Mouse (Mus musculus) A20 (cell line): Measurements from ENCODE around the gene Actb.

Source experiments
- DNase-seq: peaks from one replicate; pipeline ENCODE4 v3.0.0-alpha.2; 2011; ENCODE audit warnings: low read depth, low spot score

Gene Actb

DNA sequence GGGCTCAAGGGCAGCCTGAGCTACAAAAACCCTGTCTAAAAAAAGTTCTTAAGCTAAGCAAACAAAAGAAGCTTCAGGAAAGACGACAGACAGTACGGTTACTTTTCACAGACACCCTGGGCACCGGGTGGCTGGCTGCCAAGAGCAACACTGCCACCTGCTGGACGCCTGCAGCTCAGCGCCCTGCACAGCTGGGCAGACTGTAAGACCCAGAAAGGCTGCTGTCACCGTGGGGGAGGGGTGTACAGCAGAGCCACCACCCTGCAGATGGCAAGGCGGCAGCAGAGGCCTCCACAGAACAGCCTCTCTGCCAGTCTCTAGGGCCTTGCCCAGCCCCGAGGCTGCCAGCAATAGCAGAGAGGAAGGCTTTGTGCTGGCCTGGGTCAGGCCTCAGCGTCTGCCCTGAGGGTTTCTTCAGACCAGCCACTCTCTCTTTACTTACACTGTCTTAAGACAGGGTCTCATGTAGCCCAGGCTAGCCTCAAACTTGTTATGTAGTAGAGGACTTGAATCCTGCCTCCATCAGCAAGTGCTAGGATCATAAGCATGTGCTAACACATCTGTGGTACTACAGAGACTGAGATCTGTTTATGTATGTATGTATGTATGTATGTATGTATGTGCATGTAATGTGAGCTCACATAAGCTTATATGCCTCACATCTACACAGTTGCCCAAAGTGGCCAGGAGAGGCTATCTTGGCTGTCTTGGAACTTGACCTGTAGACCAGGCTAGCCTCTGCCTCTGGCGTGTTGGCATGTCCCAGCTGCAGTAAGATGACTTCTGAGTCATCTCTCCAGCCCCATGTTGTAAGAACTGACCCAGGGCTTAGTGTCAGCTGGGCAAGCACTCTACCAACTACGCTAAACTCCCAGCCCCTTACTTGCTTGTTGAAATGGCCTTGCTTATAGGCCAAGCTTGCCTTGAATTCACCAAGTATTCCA lies 28.9 kb downstream of the Actb start:
- peak; percentile 86 for DNase-seq

DNA sequence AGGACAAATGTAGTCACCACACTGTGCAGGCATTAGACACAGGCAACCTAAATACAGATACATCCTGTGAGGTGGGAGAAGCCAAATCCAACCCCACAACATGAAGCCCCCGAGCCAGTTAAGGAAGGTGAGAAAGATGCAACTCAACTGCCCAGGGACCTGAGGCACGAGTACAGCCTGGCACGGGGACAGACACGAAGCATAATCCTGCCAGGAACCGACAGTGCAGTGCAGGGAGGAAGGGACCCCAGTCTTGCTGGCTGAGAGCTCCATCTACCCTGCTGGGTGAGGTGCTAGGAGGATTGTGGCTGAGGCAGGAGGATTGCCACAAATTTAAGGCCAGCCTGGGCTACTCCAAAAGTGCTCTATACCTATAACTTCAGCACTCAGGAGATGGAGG lies 29.7 kb downstream of the Actb start:
- DNase-seq: no peak

DNA sequence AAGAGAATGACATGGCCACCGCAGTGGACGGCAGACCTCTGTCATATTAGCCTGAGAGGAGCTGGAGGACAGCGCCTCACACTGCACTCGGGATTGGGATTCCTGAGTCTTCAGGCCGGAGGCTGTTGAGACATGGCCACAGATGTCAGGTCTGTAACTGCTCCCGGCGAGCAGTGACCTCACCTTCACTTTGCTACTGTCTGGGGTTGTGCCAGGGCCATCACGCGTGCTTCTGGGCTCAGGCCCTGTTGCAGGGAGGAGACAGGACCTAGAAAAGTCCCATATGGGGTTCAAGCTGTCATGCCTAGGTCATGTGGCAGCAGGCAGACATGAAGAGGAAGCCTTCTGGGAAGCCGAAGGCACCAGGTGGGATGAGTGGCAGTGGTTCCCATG lies 31.0 kb downstream of the Actb start:
- no peak for DNase-seq

DNA sequence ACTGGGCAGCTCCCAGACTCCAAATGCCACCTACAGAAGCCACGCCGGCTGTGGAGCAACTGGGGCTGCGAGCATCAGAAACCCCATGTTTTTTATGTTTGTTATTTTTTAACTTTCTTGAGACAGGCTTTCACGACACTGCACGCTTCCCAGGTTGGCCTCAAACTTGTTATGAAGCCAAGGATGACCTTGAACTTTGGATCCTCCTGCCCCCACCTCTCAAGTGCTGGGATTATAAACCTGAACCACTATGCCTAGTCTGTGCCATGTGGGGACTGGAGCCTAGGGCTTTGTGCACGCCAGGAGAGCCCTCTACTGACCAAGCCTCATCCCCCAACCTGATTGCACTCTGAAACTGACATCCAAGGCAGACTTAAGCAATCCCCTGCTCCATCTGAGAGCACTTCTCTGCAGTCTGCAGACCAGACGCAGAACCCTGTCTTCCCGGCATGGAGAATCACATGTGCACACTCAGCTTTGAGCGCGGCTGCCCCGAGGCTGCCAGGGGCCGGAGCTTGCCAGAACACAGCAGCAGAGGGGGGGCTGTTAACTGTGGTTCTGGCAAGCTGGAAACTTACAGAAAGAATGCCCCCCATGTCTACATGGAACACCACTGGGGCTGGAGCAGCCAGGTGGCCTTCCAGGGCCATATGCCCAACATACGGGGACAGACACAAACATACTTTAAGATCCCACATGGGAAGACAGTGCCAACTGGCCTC lies 31.6 kb downstream of the Actb start:
- no peak for DNase-seq

DNA sequence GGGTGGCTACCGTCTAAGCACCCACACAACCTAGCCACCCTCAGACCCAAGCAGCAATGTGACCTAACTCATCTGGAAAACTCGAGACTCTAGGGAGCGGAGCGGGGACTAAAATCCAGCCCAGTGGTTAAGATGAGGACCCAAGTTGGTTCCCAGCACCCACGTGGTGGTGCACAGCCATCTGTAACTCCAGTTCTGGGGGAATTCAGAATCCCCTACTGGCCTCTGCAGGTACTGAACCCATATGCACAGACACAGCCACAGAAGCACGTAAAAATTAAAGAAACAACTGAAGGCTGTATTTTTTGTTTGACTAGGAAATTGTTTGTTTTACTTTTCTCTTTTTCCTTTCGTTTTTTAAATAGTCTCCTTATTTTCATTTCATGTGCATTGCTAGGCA lies 32.8 kb downstream of the Actb start:
- no peak for DNase-seq

DNA sequence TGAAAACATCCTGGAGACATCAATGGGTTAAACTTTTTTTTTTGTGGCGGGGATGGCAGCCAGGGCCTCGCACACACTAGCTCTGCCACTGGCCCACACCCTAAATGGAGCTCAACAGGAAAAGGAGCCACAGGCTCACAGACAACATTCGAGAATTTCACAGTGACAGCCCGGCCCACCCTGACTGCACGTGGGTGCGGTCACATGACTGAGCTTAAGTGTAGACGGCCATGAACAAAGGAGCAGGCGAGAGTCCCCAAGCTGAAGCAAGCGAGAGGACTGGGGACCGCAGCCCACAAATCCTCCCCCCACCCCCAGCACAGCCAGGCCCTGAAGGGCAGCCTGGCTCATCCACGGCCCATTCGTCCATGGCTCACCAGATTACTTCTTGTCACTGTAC lies 34.8 kb downstream of the Actb start:
- no peak for DNase-seq

DNA sequence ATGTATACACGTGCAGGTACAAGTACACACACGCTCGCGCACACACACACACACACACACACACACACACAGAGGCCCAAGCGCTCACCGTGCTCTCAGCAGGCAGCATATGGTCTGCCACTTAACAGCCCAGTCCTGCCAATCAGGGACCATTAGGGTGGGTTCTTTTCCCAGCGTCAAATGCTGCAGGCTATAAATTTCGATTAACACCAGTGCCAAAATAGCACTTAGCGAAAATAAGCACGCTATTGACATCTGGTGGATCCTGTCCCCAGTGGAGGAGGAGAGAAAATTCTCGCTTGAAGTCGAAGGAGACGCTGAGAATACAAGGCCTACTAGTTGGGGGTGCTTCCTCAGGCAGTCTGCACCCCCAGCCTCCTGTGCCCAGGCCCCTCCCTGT lies 37.1 kb downstream of the Actb start:
- no peak for DNase-seq

DNA sequence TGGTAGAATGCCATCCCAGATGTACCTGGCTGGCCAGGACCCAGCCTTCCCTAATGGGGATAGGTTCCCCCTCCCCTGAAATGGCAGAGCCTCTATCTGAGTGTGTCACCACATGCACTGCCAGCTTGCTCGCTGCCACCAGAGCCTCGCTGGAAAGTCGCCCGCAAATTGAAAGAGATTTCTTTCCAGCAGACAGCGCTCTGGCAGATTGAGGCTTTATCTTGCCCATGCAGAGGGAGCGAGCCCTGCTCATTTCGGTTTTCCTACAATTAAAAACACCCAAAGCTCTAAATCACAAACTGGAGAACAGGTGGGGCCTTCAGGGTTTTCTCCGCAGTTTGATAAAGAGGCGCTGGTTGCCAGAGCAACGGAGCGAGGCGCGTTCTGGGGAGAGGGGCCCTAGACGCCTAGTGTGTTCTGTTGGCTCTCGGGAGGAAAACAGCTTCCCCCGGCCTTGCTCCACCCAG lies 48.8 kb downstream of the Actb start:
- DNase-seq: no peak

DNA sequence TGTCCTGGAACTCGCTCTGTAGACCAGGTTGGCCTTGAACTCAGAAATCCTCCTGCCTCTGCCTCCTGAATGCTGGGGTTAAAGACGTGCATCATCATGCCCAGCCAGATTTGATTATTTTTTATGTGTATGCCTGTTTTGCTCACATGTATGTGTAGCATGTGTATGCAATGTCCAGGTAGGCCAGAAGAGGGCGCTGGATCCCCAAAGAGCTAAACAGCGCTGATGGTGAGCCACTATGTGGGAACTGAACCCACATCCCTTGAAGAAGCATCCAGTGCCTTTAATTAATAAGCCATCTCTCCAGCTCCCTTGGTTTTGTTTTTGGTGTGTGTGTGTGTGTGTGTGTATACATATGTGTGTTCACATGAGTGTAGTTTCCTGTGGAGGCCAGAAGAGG lies 50.1 kb downstream of the Actb start:
- DNase-seq: peak; percentile 19

DNA sequence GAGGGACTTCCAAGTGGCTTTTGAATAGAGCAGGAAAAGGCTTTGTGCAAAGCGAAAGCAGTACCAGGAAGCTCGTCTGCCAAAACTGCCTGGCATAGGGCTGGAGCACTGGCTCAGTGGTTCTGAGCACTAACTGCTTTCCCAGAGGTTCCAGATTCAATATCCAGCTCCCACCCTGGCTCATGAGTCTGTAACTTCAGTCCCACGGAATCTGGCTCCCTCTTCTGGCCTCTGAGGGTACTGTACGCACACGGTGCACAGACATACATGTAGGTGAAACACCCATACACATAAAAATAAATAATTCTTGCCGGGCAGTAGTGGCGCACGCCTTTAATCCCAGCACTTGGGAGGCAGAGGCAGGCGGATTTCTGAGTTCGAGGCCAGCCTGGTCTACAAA lies 51.7 kb downstream of the Actb start:
- DNase-seq: peak; percentile 53

DNA sequence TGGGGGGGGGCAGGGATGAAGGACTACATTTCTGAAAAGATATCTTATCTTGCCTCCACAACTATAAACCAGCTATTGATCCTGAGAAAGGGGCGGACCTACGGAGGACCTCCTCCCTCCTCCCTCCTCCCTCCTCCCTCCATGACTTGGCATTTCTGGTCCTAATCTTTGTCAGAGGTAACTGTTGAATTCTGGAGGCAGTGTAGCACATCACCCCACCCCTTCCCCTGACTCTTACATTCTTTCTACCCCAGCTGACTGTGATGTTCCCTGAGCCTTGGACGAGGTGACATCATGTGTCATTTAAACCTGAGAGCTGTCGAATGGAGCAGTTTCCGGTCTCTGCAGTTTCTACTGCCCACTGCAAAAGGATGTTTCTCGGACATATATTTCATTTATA lies 53.0 kb downstream of the Actb start:
- no peak for DNase-seq
